Mouse (Mus musculus) layer of hippocampus, adult 18-20 months (tissue): ENCODE measurements around the gene Haus3. TPM values are rescaled to one million over a fixed set of nuclear protein-coding genes. Genes with fewer than 3 reads are reported as not detected.

Source experiments
- DNase-seq, 2 experiments: peaks; one replicate each; pipeline ENCODE4 v3.0.0; 2022; ENCODE audit warnings: low spot score in 2 of 2
- total RNA-seq, 2 experiments: library from RNA; stranded (reverse); gene quantifications; 2 replicates each; pipeline ENCODE4 v1.2.3; 2021

Gene Haus3
- total RNA-seq, 2 experiments from 2014 or later: 6.3 to 7.5 TPM

- DNase-seq: peak; percentile 99 to 100
Measured at GRCm38 (mm10) chr5:34187601-34188316, 18.4 kb upstream of the Haus3 start, which contains the start of gene Mxd4. Gene Mxd4, minus strand, starts transcription at chr5:34187720.

- DNase-seq: peak in 1 of 2 experiments; percentile 51
Measured at GRCm38 (mm10) chr5:34186961-34187391, 17.6 kb upstream of the Haus3 start.

- DNase-seq: no peak
Measured at GRCm38 (mm10) chr5:34186391-34186790, 17.1 kb upstream of the Haus3 start.

GRCm38 (mm10) chr5:34185791-34186190, 16.5 kb upstream of the Haus3 start:
- DNase-seq: no peak

- no peak for DNase-seq
Measured at GRCm38 (mm10) chr5:34185051-34185580, 15.8 kb upstream of the Haus3 start.

- DNase-seq: peak in 1 of 2 experiments; percentile 0
Measured at GRCm38 (mm10) chr5:34183976-34184375, 14.6 kb upstream of the Haus3 start.

GRCm38 (mm10) chr5:34183156-34183880, 14.0 kb upstream of the Haus3 start:
- DNase-seq: peak in 1 of 2 experiments; percentile 0

GRCm38 (mm10) chr5:34182486-34182885, 13.2 kb upstream of the Haus3 start:
- no peak for DNase-seq

GRCm38 (mm10) chr5:34177821-34178220, 8.5 kb upstream of the Haus3 start:
- no peak for DNase-seq

- DNase-seq: peak in 1 of 2 experiments; percentile 10
Measured at GRCm38 (mm10) chr5:34177091-34177490, 7.8 kb upstream of the Haus3 start.

- DNase-seq: peak in 1 of 2 experiments; percentile 0
Measured at GRCm38 (mm10) chr5:34176691-34177090, 7.4 kb upstream of the Haus3 start.

- peak in 1 of 2 experiments; percentile 3 for DNase-seq
Measured at GRCm38 (mm10) chr5:34175403-34175694, 6.0 kb upstream of the Haus3 start.

GRCm38 (mm10) chr5:34174550-34175402, 5.4 kb upstream of the Haus3 start:
- peak in 1 of 2 experiments; percentile 2 for DNase-seq

- DNase-seq: peak in 1 of 2 experiments; percentile 2
Measured at GRCm38 (mm10) chr5:34174021-34174420, 4.7 kb upstream of the Haus3 start.

GRCm38 (mm10) chr5:34170726-34171125, 1.4 kb upstream of the Haus3 start:
- DNase-seq: no peak

GRCm38 (mm10) chr5:34169954-34170353, 627 bp upstream of the Haus3 start:
- DNase-seq: no peak

GRCm38 (mm10) chr5:34167857-34168256, 1.5 kb downstream of the Haus3 start:
- DNase-seq: no peak

GRCm38 (mm10) chr5:34165793-34166192, 3.5 kb downstream of the Haus3 start:
- no peak for DNase-seq

- DNase-seq: no peak
Measured at GRCm38 (mm10) chr5:34148476-34148875, 20.9 kb downstream of the Haus3 start.

GRCm38 (mm10) chr5:34147554-34147953, 21.8 kb downstream of the Haus3 start:
- peak in 1 of 2 experiments; percentile 15 for DNase-seq

- peak in 1 of 2 experiments; percentile 35 for DNase-seq
Measured at GRCm38 (mm10) chr5:34139751-34140150, 29.6 kb downstream of the Haus3 start.
